Mouse (Mus musculus) hindbrain, postnatal 0 days (tissue): Measurements from ENCODE around the gene Gap43. TPM values are rescaled to one million over a fixed set of nuclear protein-coding genes. Genes with fewer than 3 reads are reported as not detected.
A peak's percentile ranks its signal among the peaks of the same experiment; 100 is the strongest.

ENCODE experiments used
- ATAC-seq: fragments of 200-750 bp; cut with Nextera tagmentation; 2 replicates; pipeline ENCODE4 v1.8.0; 2017; ENCODE audit warnings: mild to moderate bottlenecking, moderate TSS enrichment, moderate library complexity
- DNase-seq: peaks from one replicate; pipeline ENCODE4 v3.0.0-alpha.2; 2015; ENCODE audit warnings: low spot score
- H3K27ac ChIP-seq: fragments of 300-500 bp; sonication (generic); 2 replicates; pipeline ENCODE4 v1.5.1; 2014; ENCODE audit warnings: mild to moderate bottlenecking
- H3K27me3 ChIP-seq: fragments of 300-500 bp; sonication (generic); 2 replicates; pipeline ENCODE4 v1.6.1; 2014; ENCODE audit warnings: low read length, mixed read lengths; ENCODE audit not compliant: insufficient read depth
- H3K36me3 ChIP-seq: fragments of 300-500 bp; sonication (generic); 2 replicates; pipeline ENCODE4 v1.6.1; 2014; ENCODE audit warnings: low read length, mixed read lengths; ENCODE audit not compliant: insufficient read depth
- H3K4me1 ChIP-seq: fragments of 300-500 bp; sonication (generic); 2 replicates; pipeline ENCODE4 v1.6.1; 2014; ENCODE audit warnings: antibody characterized with exemption, low read length, mixed read lengths; ENCODE audit not compliant: insufficient read depth
- H3K4me2 ChIP-seq: fragments of 300-500 bp; sonication (generic); 2 replicates; pipeline ENCODE4 v1.6.1; 2014; ENCODE audit warnings: low read depth, mild to moderate bottlenecking, low read length, moderate library complexity, mixed read lengths
- H3K4me3 ChIP-seq: fragments of 300-500 bp; sonication (generic); 2 replicates; pipeline ENCODE4 v1.5.1; 2014; ENCODE audit warnings: low read length
- H3K9ac ChIP-seq: fragments of 300-500 bp; sonication (generic); replicated peaks from 2 replicates; pipeline ENCODE4 v1.6.1; 2014; ENCODE audit warnings: mild to moderate bottlenecking, low read length, moderate library complexity, mixed read lengths
- H3K9me3 ChIP-seq: fragments of 300-500 bp; sonication (generic); 2 replicates; pipeline ENCODE4 v1.6.1; 2016; ENCODE audit warnings: low read length, mixed read lengths
- CTCF ChIP-seq: IDR thresholded peaks from 2 replicates; pipeline ENCODE4 v1.5.1; 2016; ENCODE audit warnings: antibody characterized with exemption, control low read depth, low read depth
- WGBS: fragments of 180-500 bp; shearing (Covaris S2); extraction: QIAGEN DNeasy Blood & Tissue Kit; methylation state at CpG from one replicate; pipeline ENCODE4 v1.1.7; 2014; 5-methylcytosine and 5-hydroxymethylcytosine counted together
- polyA plus RNA-seq: library from polyadenylated mRNA; unstranded; fragments of >200 nt; fragmentation: Nextera tagmentation; extraction: Ambion mirVana; gene quantifications from 2 replicates; pipeline ENCODE4 v1.2.1, GENCODE M21; 2015
- total RNA-seq: library from RNA; depleted of rRNA; stranded (reverse); fragments of >200 nt; gene quantifications from 2 replicates; pipeline ENCODE4 v1.2.3, GENCODE M21; 2014; rRNA removed

Gene Gap43
- total RNA-seq: 514 and 592 TPM in 2 replicates
- 1,749 and 1,766 TPM in 2 replicates for polyA plus RNA-seq

DNA sequence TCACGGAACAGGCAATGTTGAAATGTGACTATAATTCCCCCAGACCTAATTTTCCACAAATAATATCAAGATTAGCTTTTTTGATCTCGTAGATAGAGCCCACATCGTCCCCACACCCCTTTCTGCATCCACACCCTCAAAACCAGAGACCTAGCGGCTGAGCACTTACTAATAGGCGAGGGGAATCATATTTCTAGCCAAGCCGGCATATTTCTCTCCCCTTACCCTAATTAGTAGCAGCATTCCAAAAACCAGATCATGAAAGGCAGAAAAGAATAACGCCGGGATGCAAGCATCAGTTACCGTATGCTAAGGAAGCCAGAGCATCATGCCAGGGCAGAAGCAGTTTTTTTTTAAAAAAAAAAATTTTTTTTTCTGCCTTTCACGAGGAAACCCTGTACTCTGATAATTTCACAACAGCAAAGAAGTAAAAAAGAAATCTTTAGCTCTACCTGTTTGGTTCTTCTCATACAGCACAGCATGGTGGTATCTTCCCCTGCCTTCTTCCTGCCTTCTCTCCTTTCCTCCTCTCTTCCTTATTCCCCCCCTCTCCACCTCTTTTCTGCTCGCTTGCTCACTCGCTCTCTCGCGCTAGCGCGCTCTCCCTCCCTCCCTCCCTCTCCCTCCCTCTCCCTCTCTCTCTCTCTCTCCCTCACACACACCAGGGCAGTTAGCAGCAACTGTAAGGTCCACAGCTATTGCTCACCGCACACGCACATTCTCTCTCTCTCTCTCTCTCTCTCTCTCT is at the start of gene Gap43:
Gene Gap43, minus strand, starts transcription at position 631 of the 748 bp plus-strand sequence.
- Histone ChIP-seq H3K4me3 (peak within 1 kb of the TSS; percentile 57), H3K4me2 (peak within 1 kb of the TSS; percentile 56), H3K27ac (peak within 1 kb of the TSS; percentile 85), H3K4me1 (0 out of 2 replicates have a peak, but pooled peaks cover 9% of the 10 kb centered on the region), H3K36me3 (no peaks in the 10 kb centered on the region), H3K9ac (peak within 1 kb of the TSS; percentile 71), H3K9me3 (no peaks in the 10 kb centered on the region), H3K27me3 (no peaks in the 10 kb centered on the region)
- WGBS: under 1% methylated on average over 18 of the region's 18 CpGs
- DNase-seq: peak; percentile 80
- no peak for TF ChIP-seq CTCF
- peak; percentile 89 for ATAC-seq

DNA sequence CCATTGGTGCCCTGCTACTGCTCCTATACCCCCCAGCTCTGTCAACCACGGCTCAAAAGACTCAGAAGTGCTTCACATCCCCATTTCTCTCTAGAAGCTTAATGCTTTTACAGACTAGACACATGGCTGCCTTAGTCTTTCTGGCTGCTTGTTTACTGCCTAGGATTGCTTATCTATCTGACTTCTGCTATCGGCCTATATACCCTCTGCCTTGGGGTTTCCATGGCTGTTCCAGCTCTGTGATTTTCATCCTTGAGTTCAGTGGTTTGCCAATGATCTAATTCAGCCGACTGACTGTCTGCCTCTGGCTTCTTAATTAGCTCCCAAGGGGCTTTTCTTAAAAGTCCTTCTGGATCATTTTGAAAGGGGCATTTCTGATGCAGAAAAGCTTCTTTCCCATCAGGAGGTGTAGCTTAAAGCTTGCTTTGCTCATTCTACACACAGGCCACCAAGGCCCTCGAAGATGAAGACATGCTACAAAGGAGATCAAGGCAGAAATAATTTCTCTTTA is 40.9 kb upstream of the Gap43 start:
- no peak overlapping the region for H3K9ac ChIP-seq
- no peak for TF ChIP-seq CTCF
- H3K4me1 ChIP-seq: no peaks in the 10 kb centered on the region
- H3K36me3 ChIP-seq: no peaks in the 10 kb centered on the region
- H3K27ac ChIP-seq: no peak overlapping the region
- DNase-seq (peak; percentile 67), ATAC-seq (no peak)
- no peak overlapping the region for H3K4me3 ChIP-seq
- no peaks in the 10 kb centered on the region for H3K27me3 ChIP-seq
- H3K4me2 ChIP-seq: no peak overlapping the region
- 25% methylated on average over 4 of the region's 4 CpGs for WGBS
- H3K9me3 ChIP-seq: no peaks in the 10 kb centered on the region

DNA sequence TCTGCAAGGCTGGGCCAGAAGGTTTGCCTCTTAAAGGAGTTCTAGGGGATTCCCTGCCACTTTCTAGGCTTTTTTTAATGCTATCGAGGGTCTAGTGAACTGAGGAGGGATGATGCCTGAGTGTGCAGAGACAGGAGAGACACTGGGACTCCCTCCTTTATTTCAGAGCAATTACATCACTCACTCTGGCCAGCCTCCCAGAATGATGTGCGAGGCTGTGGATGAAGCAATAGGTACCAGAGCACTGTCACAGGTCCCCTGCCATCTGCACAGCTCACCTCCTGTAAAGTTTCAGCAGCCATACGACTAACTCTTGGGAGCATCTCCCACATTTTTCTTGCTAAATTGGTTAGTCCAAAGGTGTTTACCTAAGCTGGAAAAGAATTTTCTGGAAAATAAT is 40.2 kb upstream of the Gap43 start:
- H3K9me3 ChIP-seq: no peaks in the 10 kb centered on the region
- no peak overlapping the region for H3K4me2 ChIP-seq
- H3K36me3 ChIP-seq: no peaks in the 10 kb centered on the region
- H3K9ac ChIP-seq: no peak overlapping the region
- no peak overlapping the region for H3K27ac ChIP-seq
- TF ChIP-seq CTCF: no peak
- H3K4me1 ChIP-seq: no peaks in the 10 kb centered on the region
- WGBS: 38% methylated on average over 3 of the region's 3 CpGs
- ATAC-seq (no peak), DNase-seq (peak; percentile 22)
- H3K27me3 ChIP-seq: no peaks in the 10 kb centered on the region
- no peak overlapping the region for H3K4me3 ChIP-seq

DNA sequence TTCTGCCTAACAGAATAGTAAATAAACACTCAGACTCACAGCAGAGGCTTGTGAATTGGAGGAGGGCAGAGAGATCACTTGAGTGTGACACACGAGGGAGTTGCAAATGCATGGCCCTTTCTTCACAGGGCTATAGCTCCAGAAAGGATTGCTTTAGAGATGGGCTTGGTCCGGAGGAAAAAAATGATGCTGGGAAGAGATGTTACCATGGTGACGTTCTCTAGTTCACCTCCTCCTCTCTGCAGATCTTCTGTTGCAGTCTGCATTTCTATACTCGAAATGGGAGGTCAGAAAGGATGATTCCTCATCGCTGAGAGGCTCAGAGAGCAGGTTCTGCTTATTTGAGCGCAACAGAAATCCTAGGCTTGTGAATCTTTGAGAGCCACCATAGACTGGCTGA is 29.7 kb upstream of the Gap43 start:
- no peaks in the 10 kb centered on the region for H3K4me1 ChIP-seq
- no peaks in the 10 kb centered on the region for H3K36me3 ChIP-seq
- no peaks in the 10 kb centered on the region for H3K9me3 ChIP-seq
- no peak overlapping the region for H3K9ac ChIP-seq
- H3K27me3 ChIP-seq: no peaks in the 10 kb centered on the region
- peak; percentile 70; the same call in 1 of the 2 replicates for ATAC-seq
- peak; percentile 54 for DNase-seq
- no peak overlapping the region for H3K4me3 ChIP-seq
- peak overlapping the region; percentile 68; the same call in 1 of the 2 replicates for H3K27ac ChIP-seq
- TF ChIP-seq CTCF: no peak
- WGBS: 48% methylated on average over 6 of the region's 6 CpGs
- no peak overlapping the region for H3K4me2 ChIP-seq

DNA sequence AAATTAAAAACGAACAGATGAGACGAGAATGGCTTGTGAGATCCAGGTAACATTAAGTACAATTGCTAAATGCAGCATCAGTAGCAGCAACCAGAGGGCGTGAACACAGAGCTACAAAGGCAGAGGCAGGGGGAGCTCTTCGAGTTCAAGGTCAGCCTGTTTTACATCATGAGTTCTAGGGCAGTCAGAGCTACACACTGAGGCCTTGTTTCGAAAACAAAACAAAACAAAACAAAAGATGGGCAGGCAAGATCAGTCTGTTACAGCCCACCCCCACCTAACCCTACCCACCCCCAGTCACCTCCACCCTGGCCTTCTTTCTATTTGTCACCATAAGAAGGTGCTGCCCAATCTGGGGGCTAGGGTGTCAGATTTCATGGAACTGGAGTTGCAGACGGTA is 28.9 kb upstream of the Gap43 start:
- ATAC-seq: no peak
- TF ChIP-seq CTCF: no peak
- 75% methylated on average over 6 of the region's 6 CpGs for WGBS

DNA sequence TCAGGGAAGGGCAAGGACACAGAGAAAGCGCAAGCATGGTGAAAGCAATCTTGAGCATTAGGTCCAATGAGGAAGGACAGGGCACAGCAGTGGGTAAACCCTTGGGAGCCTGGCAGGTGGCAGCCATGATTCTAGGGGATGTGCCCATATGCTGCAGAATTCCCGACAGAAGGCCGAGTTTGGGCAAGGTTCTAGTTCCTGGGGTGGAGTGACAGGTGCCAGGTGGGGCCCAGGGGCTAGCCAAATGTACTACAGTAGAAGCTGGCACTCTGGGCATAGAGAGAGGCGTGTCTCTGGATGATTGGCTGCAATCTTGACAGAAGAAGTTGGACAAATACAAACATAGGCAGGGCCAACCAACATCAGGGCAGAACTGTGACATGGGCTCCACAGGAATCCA is 19.6 kb upstream of the Gap43 start:
- ATAC-seq: peak; percentile 78
- Histone ChIP-seq H3K4me1 (peaks cover 4% of the 10 kb centered on the region; the same call in 1 of the 2 replicates), H3K9ac (no peak overlapping the region), H3K36me3 (no peaks in the 10 kb centered on the region), H3K4me3 (no peak overlapping the region), H3K4me2 (no peak overlapping the region), H3K9me3 (no peaks in the 10 kb centered on the region), H3K27me3 (no peaks in the 10 kb centered on the region), H3K27ac (no peak overlapping the region)
- 72% methylated on average over 4 of the region's 4 CpGs for WGBS
- DNase-seq: peak; percentile 58
- no peak for TF ChIP-seq CTCF

More for the DNA sequence above, 28.9 kb upstream of the Gap43 start:
- no peak for DNase-seq
- no peaks in the 10 kb centered on the region for H3K36me3 ChIP-seq
- no peak overlapping the region for H3K4me3 ChIP-seq
- H3K9ac ChIP-seq: no peak overlapping the region
- no peaks in the 10 kb centered on the region for H3K27me3 ChIP-seq
- H3K4me2 ChIP-seq: no peak overlapping the region
- H3K9me3 ChIP-seq: no peaks in the 10 kb centered on the region
- no peak overlapping the region for H3K27ac ChIP-seq
- H3K4me1 ChIP-seq: no peaks in the 10 kb centered on the region

DNA sequence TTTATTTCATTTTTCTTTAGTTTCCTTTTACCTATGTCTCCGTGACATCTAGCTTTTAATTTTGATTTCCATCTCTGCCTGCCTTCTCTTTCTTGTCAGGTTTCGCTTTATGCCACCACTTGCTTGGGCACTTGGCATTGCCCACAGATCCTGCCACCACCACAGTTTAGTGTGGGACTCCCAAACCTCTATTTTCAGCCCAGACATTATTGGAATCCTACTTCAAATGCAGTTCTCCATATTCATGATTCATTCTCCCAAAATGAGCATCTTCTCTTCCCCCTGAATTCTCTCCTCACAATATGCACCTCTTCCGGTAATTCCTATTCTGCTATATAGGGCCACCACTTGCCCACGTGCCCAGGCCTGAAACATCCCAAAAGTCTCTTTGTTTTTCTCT is 17.6 kb upstream of the Gap43 start:
- 92% methylated on average over 4 of the region's 4 CpGs for WGBS

More for the DNA sequence above, 17.6 kb upstream of the Gap43 start:
- no peaks in the 10 kb centered on the region for H3K27me3 ChIP-seq
- peaks cover 4% of the 10 kb centered on the region; the same call in 1 of the 2 replicates for H3K4me1 ChIP-seq
- ATAC-seq (no peak), DNase-seq (no peak)
- no peak for TF ChIP-seq CTCF
- H3K4me2 ChIP-seq: no peak overlapping the region
- no peak overlapping the region for H3K27ac ChIP-seq
- H3K36me3 ChIP-seq: no peaks in the 10 kb centered on the region
- H3K9me3 ChIP-seq: no peaks in the 10 kb centered on the region
- H3K9ac ChIP-seq: no peak overlapping the region
- no peak overlapping the region for H3K4me3 ChIP-seq
